Mouse (Mus musculus): ENCODE measurements around the gene Ntn5. TPM values are rescaled to one million over a fixed set of nuclear protein-coding genes. Genes with fewer than 3 reads are reported as not detected.

Gene Ntn5
- total RNA-seq, 1 experiment = 0.54 TPM

DNA sequence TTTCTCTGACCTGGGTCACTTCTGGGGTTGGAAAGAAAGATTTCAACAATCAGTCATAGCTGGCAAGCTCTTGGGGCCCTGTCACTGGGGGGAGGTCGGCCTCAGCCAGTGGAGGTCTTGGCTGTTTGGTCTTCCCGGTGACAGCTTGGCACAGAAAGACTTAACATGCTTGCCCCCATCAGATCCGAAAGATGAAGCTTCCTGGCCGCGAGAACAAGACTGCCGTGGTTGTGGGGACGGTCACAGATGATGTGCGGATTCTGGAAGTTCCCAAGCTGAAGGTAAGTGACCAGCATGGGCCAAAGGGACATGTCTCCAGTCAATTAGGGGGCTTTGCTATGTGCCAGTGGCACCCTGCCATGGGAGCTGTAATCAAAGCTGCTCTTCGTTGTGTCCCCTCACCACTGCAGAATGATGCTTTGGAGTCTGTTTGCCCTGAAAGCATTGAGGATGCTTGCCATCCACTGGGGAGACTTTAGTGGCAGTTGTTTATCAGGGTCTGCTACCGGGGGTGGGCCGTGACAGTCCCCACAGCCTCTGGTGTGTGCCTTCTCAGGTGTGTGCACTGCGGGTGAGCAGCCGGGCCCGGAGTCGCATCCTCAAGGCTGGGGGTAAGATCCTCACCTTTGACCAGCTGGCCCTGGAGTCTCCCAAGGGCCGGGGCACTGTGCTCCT, 36.1 kb downstream of the Ntn5 start:
- Histone ChIP-seq H3K36me3 (ENCODE audit: control insufficient read depth, insufficient read depth, low read length, poor library complexity, severe bottlenecking) (peaks cover 58% of the 10 kb centered on the region), H3K9me3 (ENCODE audit: control insufficient read depth, insufficient read depth, low read depth, low read length) (no peaks in the 10 kb centered on the region), H3K9ac (ENCODE audit: insufficient read depth, low read depth, low read length, poor library complexity, severe bottlenecking) (peak overlapping the region; percentile 98), H3K4me3 (ENCODE audit: insufficient read depth in 1 of 2, low read depth in 1 of 2, low read length in 2 of 2, poor library complexity in 1 of 2, severe bottlenecking in 1 of 2) (peak overlapping the region; percentile 88 to 93; a peak in 3 of 4 replicates), H3K27ac (ENCODE audit: insufficient read depth, low read depth, low read length, poor library complexity, severe bottlenecking) (no peak overlapping the region), H3K4me1 (ENCODE audit: control insufficient read depth in 2 of 2, insufficient read depth in 2 of 2, low read length in 2 of 2, poor library complexity in 1 of 2) (peaks cover 0 to 8% of the 10 kb centered on the region in 2 experiments; a peak in 1 of 4 replicates)
- TF ChIP-seq ZNF384 (IDR thresholded peaks at IDR 0.05; ENCODE audit: low read depth, low read length) = no peak
- TF ChIP-seq ZC3H11A (IDR thresholded peaks at IDR 0.05; ENCODE audit: borderline replicate concordance, low read depth, low read length) = no peak
- TF ChIP-seq MAFK (IDR thresholded peaks at IDR 0.05; ENCODE audit: insufficient read depth, low read depth, low read length) = no peak
- no peak for TF ChIP-seq CHD2 (IDR thresholded peaks at IDR 0.05; ENCODE audit: low read depth, low read length)
- no peak for TF ChIP-seq HCFC1 (IDR thresholded peaks at IDR 0.05; ENCODE audit: borderline replicate concordance, insufficient read depth, low read length)
- in situ Hi-C loops (cut with MboI; ENCODE audit: low sequenced_read_pairs in 2 of 2, unreplicated experiment in 2 of 2) = no loop called here
- DNase-seq (ENCODE audit: low read depth, low spot score) = no peak

DNA sequence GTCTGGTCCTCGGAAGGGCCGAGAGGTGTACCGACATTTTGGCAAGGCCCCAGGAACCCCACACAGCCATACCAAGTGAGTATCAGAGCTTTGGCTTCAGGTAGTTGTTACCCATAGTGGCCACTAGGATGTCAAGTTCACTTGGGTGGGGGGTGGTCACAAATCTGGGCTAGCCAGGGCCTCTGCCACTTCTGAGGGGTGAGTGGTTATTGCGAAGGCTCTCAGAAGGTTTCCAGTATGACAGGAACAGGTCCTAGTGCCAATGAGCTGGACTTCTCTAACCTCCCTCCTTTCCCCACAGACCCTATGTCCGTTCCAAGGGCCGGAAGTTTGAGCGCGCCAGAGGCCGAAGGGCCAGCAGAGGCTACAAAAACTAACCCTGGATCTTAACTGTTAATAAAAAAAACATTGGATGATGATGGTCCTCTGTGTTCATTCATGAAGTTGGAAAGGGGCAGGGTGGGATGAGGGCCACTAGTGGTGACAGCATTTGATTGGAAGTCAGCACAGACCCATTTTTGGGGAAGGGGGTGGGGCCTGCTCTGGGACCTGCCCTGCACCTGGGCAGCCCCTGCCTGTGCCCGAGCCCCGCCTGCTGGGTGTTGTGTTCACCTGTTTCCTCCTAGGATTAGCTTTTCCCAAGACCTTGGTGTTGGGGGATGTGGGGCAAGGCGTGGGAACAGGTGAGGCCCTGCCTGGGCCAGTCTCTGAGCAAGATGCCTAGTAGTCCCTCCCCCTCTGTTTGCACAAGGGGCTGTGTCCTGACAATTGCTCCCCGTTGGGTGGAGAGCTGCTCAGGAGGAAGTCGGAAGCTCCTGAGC, 36.8 kb downstream of the Ntn5 start, which contains the start of gene Fam83e:
Gene Fam83e (plus strand): TSS at position 800 of the 821 bp plus-strand sequence.
- TF ChIP-seq ZC3H11A (IDR thresholded peaks at IDR 0.05; ENCODE audit: borderline replicate concordance, low read depth, low read length) (no peak), CHD2 (IDR thresholded peaks at IDR 0.05; ENCODE audit: low read depth, low read length) (peak; percentile 52; the same call in 1 of the 2 replicates)
- peak within 1 kb of the TSS; percentile 88 to 93; a peak in 2 of 4 replicates for H3K4me3 ChIP-seq (ENCODE audit: insufficient read depth in 1 of 2, low read depth in 1 of 2, low read length in 2 of 2, poor library complexity in 1 of 2, severe bottlenecking in 1 of 2)
- no peaks in the 10 kb centered on the region for H3K9me3 ChIP-seq (ENCODE audit: control insufficient read depth, insufficient read depth, low read depth, low read length)
- no peak for DNase-seq (ENCODE audit: low read depth, low spot score)
- in situ Hi-C loops (cut with MboI; ENCODE audit: low sequenced_read_pairs in 2 of 2, unreplicated experiment in 2 of 2) = no loop called here
- H3K9ac ChIP-seq (ENCODE audit: insufficient read depth, low read depth, low read length, poor library complexity, severe bottlenecking) = peak within 1 kb of the TSS; percentile 98
- peaks cover 0 to 10% of the 10 kb centered on the region in 2 experiments; a peak in 1 of 4 replicates for H3K4me1 ChIP-seq (ENCODE audit: control insufficient read depth in 2 of 2, insufficient read depth in 2 of 2, low read length in 2 of 2, poor library complexity in 1 of 2)
- H3K27ac ChIP-seq (ENCODE audit: insufficient read depth, low read depth, low read length, poor library complexity, severe bottlenecking) = no peak within 1 kb of the TSS
- H3K36me3 ChIP-seq (ENCODE audit: control insufficient read depth, insufficient read depth, low read length, poor library complexity, severe bottlenecking) = peaks cover 64% of the 10 kb centered on the region

DNA sequence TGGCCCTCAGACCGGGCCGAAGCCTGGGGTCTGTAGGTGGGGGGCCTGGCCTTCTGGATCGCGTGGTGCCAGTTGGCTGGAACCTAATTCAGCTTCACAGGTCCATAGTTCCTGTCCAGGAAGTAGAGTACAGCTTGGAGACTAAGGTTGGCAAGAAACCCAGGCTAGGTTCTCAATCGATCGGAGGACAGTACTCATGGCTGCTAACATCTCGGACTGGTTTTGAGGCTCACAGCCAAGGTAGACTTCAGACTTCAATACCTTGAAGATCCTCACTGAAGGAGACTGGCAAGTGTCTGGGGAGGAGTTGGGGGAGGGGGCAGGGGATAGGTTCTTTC, 37.4 kb downstream of the Ntn5 start:
- no peaks in the 10 kb centered on the region for H3K9me3 ChIP-seq (ENCODE audit: control insufficient read depth, insufficient read depth, low read depth, low read length)
- peaks cover 65% of the 10 kb centered on the region for H3K36me3 ChIP-seq (ENCODE audit: control insufficient read depth, insufficient read depth, low read length, poor library complexity, severe bottlenecking)
- no peak overlapping the region for H3K27ac ChIP-seq (ENCODE audit: insufficient read depth, low read depth, low read length, poor library complexity, severe bottlenecking)
- peak overlapping the region in 1 of 2 experiments; percentile 18; a peak in 1 of 4 replicates for H3K4me3 ChIP-seq (ENCODE audit: insufficient read depth in 1 of 2, low read depth in 1 of 2, low read length in 2 of 2, poor library complexity in 1 of 2, severe bottlenecking in 1 of 2)
- DNase-seq (ENCODE audit: low read depth, low spot score) = no peak
- TF ChIP-seq HCFC1 (IDR thresholded peaks at IDR 0.05; ENCODE audit: borderline replicate concordance, insufficient read depth, low read length) = no peak
- TF ChIP-seq ZNF384 (IDR thresholded peaks at IDR 0.05; ENCODE audit: low read depth, low read length) = no peak
- TF ChIP-seq ZC3H11A (IDR thresholded peaks at IDR 0.05; ENCODE audit: borderline replicate concordance, low read depth, low read length) = no peak
- TF ChIP-seq CHD2 (IDR thresholded peaks at IDR 0.05; ENCODE audit: low read depth, low read length) = no peak
- no peak for TF ChIP-seq MAFK (IDR thresholded peaks at IDR 0.05; ENCODE audit: insufficient read depth, low read depth, low read length)
- peaks cover 0 to 8% of the 10 kb centered on the region in 2 experiments; a peak in 1 of 4 replicates for H3K4me1 ChIP-seq (ENCODE audit: control insufficient read depth in 2 of 2, insufficient read depth in 2 of 2, low read length in 2 of 2, poor library complexity in 1 of 2)
- in situ Hi-C loops (cut with MboI; ENCODE audit: low sequenced_read_pairs in 2 of 2, unreplicated experiment in 2 of 2) = no loop called here
- no peak overlapping the region for H3K9ac ChIP-seq (ENCODE audit: insufficient read depth, low read depth, low read length, poor library complexity, severe bottlenecking)

DNA sequence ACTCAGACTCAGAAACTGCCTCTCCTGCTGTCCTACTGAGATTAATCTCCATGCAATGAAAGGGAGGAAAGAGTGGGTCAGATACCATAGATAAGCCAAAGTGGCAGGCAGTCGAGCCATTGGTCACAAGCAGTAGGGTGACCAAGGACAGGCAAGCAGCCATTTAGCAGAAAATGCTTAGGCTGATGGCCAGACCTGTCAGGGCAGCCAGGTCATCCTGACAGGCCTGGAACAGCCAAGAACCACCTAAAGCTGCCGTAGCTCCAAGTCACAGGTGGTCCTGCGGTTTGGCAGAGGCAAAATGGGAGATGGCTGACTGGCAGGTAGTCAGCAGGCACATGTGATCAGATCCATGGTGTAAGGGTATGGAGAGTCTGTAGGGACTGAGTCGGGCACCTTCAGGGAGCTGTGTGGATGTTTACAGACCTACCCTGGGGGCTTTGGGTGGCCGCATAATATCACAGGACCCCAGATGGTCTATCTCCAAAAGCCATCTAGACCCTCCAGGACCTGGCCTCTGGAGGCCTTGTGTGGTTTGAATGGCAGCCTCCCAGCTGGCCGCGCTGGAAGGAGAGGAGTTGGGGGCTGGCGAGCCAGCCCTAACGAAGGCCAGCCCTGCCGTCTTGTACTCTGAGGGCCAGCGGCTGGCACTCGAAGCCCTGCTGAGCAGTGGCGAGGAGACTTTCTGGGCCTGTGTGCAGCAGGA, 38.0 kb downstream of the Ntn5 start:
- Histone ChIP-seq H3K9ac (ENCODE audit: insufficient read depth, low read depth, low read length, poor library complexity, severe bottlenecking) (no peak overlapping the region), H3K4me1 (ENCODE audit: control insufficient read depth in 2 of 2, insufficient read depth in 2 of 2, low read length in 2 of 2, poor library complexity in 1 of 2) (peaks cover 0 to 8% of the 10 kb centered on the region in 2 experiments; a peak in 1 of 4 replicates), H3K27ac (ENCODE audit: insufficient read depth, low read depth, low read length, poor library complexity, severe bottlenecking) (no peak overlapping the region), H3K9me3 (ENCODE audit: control insufficient read depth, insufficient read depth, low read depth, low read length) (no peaks in the 10 kb centered on the region), H3K36me3 (ENCODE audit: control insufficient read depth, insufficient read depth, low read length, poor library complexity, severe bottlenecking) (peaks cover 65% of the 10 kb centered on the region), H3K4me3 (ENCODE audit: insufficient read depth in 1 of 2, low read depth in 1 of 2, low read length in 2 of 2, poor library complexity in 1 of 2, severe bottlenecking in 1 of 2) (no peak overlapping the region)
- no peak for TF ChIP-seq MAFK (IDR thresholded peaks at IDR 0.05; ENCODE audit: insufficient read depth, low read depth, low read length)
- no peak for DNase-seq (ENCODE audit: low read depth, low spot score)
- in situ Hi-C loops (cut with MboI; ENCODE audit: low sequenced_read_pairs in 2 of 2, unreplicated experiment in 2 of 2) = no loop called here
